In genomic region chr10:93687781-93688180, GRCm38 (mm10) we compare ENCODE assay signal across 18 mouse cellular contexts. TPM values are rescaled to one million over a fixed set of nuclear protein-coding genes. Genes with fewer than 3 reads are reported as not detected.
"Had no signal": no experiment of that assay in that cellular context is flagged by ENCODE, and none has a peak within 500 bp of the region (broad histone marks: within the 10 kb centered on the region; RNA-seq: fewer than 3 reads in every experiment).

No protein-coding gene starts in this region.

- H3K36me3 ChIP-seq: intestine, embryonic 15.5 days; kidney, embryonic 15.5 days; stomach, embryonic 15.5 days had no signal

- DNase-seq: kidney, adult 11 months; kidney, adult 8-10 months; kidney, postnatal 10 days; kidney, postnatal 36 days; lung, adult 2 months; lung, postnatal 14 days; midbrain, embryonic 14.5 days; retina, postnatal 1 day; right cerebral cortex, postnatal 25 days; spleen, adult 18-20 months; thymus, postnatal 25 days had no signal

- H3K9me3 ChIP-seq: intestine, embryonic 15.5 days; kidney, embryonic 15.5 days; neural tube, embryonic 12.5 days; stomach, embryonic 15.5 days had no signal

- H3K27me3 ChIP-seq: intestine, embryonic 15.5 days; kidney, embryonic 15.5 days; neural tube, embryonic 12.5 days; stomach, embryonic 15.5 days had no signal

- H3K4me2 ChIP-seq: intestine, embryonic 15.5 days; kidney, embryonic 15.5 days; midbrain, embryonic 11.5 days; neural tube, embryonic 12.5 days had no signal

- H3K27ac ChIP-seq: intestine, embryonic 15.5 days; kidney, embryonic 15.5 days; liver, embryonic 14.5 days; neural tube, embryonic 12.5 days had no signal

- H3K4me3 ChIP-seq: intestine, embryonic 15.5 days; kidney, embryonic 15.5 days; neural tube, embryonic 12.5 days; stomach, embryonic 15.5 days had no signal

- H3K4me1 ChIP-seq: intestine, embryonic 15.5 days; neural tube, embryonic 12.5 days; stomach, embryonic 15.5 days had no signal

- H3K9ac ChIP-seq: intestine, embryonic 15.5 days; kidney, embryonic 15.5 days; neural tube, embryonic 12.5 days; stomach, embryonic 15.5 days had no signal

RNA-seq across cellular contexts. Expression of gene Ntn4, which starts 47.3 kb away (rescaled TPM):
- total RNA-seq: neutrophil, adult 5-6 weeks had no signal
